24 mouse cellular contexts compared by ENCODE assay signal in the genomic region with DNA sequence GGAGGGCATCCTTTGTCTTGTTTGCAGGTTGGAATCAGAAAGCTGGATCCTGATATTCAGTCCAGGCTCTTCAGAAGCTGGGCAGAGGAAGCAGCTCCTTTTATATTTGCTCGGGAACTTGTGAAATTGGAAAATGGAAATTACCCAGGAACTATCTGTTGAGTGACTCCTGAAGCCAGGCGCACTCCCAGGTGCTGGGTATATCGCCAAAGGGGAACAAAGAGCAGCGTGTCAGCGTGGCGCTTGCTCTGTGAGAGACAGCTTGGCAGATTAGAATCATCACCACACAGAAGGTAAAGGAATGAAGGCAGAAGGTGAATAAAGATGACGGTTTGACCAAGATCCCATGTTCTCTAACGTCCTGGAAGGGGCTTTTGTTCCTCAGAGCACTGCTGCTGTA.
DNase-seq lines count a peak whose midpoint lies in the region; ATAC-seq and TF ChIP-seq lines count a peak whose summit lies in the region.
"Had no signal": no experiment of that assay in that cellular context is flagged by ENCODE, and none has a peak within 500 bp of the region (broad histone marks: within the 10 kb centered on the region; RNA-seq: fewer than 3 reads in every experiment).

No protein-coding gene starts in this region.

- no peaks in the 10 kb centered on the region for H3K36me3 ChIP-seq in hindbrain, embryonic 14.5 days (replicated peaks; ENCODE audit: control insufficient read depth, insufficient read depth)
- H3K36me3 ChIP-seq in midbrain, embryonic 14.5 days (ENCODE audit: control insufficient read depth, insufficient read depth, low read length), result no peaks in the 10 kb centered on the region
- H3K36me3 ChIP-seq: embryonic facial prominence, embryonic 15.5 days; intestine, embryonic 15.5 days; limb, embryonic 12.5 days; liver, embryonic 13.5 days had no signal

- no peak overlapping the region for H3K4me3 ChIP-seq in hindbrain, embryonic 14.5 days (replicated peaks; ENCODE audit: low read length)
- H3K4me3 ChIP-seq in midbrain, embryonic 14.5 days (replicated peaks; ENCODE audit: low read depth, low read length), result no peak overlapping the region
- H3K4me3 ChIP-seq: embryonic facial prominence, embryonic 15.5 days; intestine, embryonic 15.5 days; left cerebral cortex, adult 2 months; limb, embryonic 12.5 days; liver, embryonic 13.5 days; myocyte had no signal

- WGBS in hindbrain, embryonic 14.5 days, result 35% methylated on average over 8 of the region's 8 CpGs
- 36% methylated on average over 8 of the region's 8 CpGs for WGBS in midbrain, embryonic 14.5 days

- no peak for TF ChIP-seq POLR2A in brain, embryonic 14.5 days (IDR thresholded peaks at IDR 0.05; ENCODE audit: borderline replicate concordance, extremely low read depth, insufficient read depth, insufficient read length, poor library complexity, severe bottlenecking)

- ATAC-seq in hindbrain, embryonic 14.5 days (ENCODE audit: low FRiP score), result no peak
- no peak for ATAC-seq in midbrain, embryonic 14.5 days (ENCODE audit: low FRiP score, low TSS enrichment)
- ATAC-seq: intestine, embryonic 15.5 days had no signal

- no peak for TF ChIP-seq CTCF in brain, embryonic 14.5 days (IDR thresholded peaks at IDR 0.05; ENCODE audit: borderline replicate concordance, extremely low read depth, insufficient read depth, insufficient read length)

- H3K9me3 ChIP-seq in hindbrain, embryonic 14.5 days (ENCODE audit: control insufficient read depth, low read length), result no peaks in the 10 kb centered on the region
- H3K9me3 ChIP-seq in midbrain, embryonic 14.5 days (ENCODE audit: control insufficient read depth, low read length), result no peaks in the 10 kb centered on the region
- H3K9me3 ChIP-seq: embryonic facial prominence, embryonic 15.5 days; intestine, embryonic 15.5 days; limb, embryonic 12.5 days; liver, embryonic 13.5 days had no signal

- H3K9ac ChIP-seq in hindbrain, embryonic 14.5 days, result no peak overlapping the region
- H3K9ac ChIP-seq in midbrain, embryonic 14.5 days (replicated peaks; ENCODE audit: low read length), result no peak overlapping the region; the same call in 1 of the 2 replicates
- H3K9ac ChIP-seq: embryonic facial prominence, embryonic 15.5 days; intestine, embryonic 15.5 days; limb, embryonic 12.5 days; liver, embryonic 13.5 days; lung, embryonic 14.5 days had no signal

- DNase-seq in cerebellum, postnatal 10 days, result peak; percentile 42 to 61
- no peak for DNase-seq in cerebellum, postnatal 25 days
- peak; percentile 74 for DNase-seq in brain, embryonic 14.5 days (ENCODE audit: low read depth)
- DNase-seq in hindbrain, embryonic 14.5 days (ENCODE audit: low spot score), result no peak
- peak; percentile 58 for DNase-seq in midbrain, embryonic 14.5 days
- DNase-seq in cerebellum, adult 18-20 months, result no peak
- DNase-seq in gastrocnemius, adult 8-10 months (ENCODE audit: low spot score in 2 of 2), result no peak
- no peak for DNase-seq in urinary bladder, postnatal 36 days (ENCODE audit: low spot score in 2 of 2)
- DNase-seq: adrenal gland, adult 2 months; cerebellum, adult 9-11 months; heart, adult 18-20 months; heart, postnatal 36 days; kidney, adult 9 months; kidney, postnatal 36 days; layer of hippocampus, adult 9-11 months; liver, embryonic 13.5 days; lung, embryonic 14.5 days; lung, postnatal 36 days; retina, postnatal 1 day had no signal

- H3K27ac ChIP-seq in hindbrain, embryonic 14.5 days, result peak overlapping the region; percentile 55
- H3K27ac ChIP-seq in midbrain, embryonic 14.5 days (replicated peaks; ENCODE audit: low read depth, low read length), result peak overlapping the region; percentile 72
- H3K27ac ChIP-seq: embryonic facial prominence, embryonic 15.5 days; intestine, embryonic 15.5 days; left cerebral cortex, adult 2 months; limb, embryonic 12.5 days; liver, embryonic 13.5 days had no signal

- H3K27me3 ChIP-seq in hindbrain, embryonic 14.5 days (ENCODE audit: control insufficient read depth, insufficient read depth, low read length), result no peaks in the 10 kb centered on the region
- H3K27me3 ChIP-seq in midbrain, embryonic 14.5 days (ENCODE audit: control insufficient read depth, insufficient read depth, low read length), result no peaks in the 10 kb centered on the region
- H3K27me3 ChIP-seq: embryonic facial prominence, embryonic 15.5 days; intestine, embryonic 15.5 days; limb, embryonic 12.5 days; liver, embryonic 13.5 days had no signal

- no peak overlapping the region for H3K4me2 ChIP-seq in hindbrain, embryonic 14.5 days (replicated peaks)
- no peak overlapping the region for H3K4me2 ChIP-seq in midbrain, embryonic 14.5 days (ENCODE audit: low read length)
- H3K4me2 ChIP-seq: embryonic facial prominence, embryonic 15.5 days; intestine, embryonic 15.5 days; limb, embryonic 12.5 days; liver, embryonic 13.5 days; lung, embryonic 14.5 days had no signal

- H3K4me1 ChIP-seq in hindbrain, embryonic 14.5 days (replicated peaks; ENCODE audit: control insufficient read depth, insufficient read depth, low read length), result peaks cover 36% of the 10 kb centered on the region
- peaks cover 41% of the 10 kb centered on the region for H3K4me1 ChIP-seq in midbrain, embryonic 14.5 days (ENCODE audit: control insufficient read depth, insufficient read depth, low read length)
- H3K4me1 ChIP-seq: intestine, embryonic 15.5 days; liver, embryonic 13.5 days had no signal

Comparison
In these comparisons a context has a peak if more than half of its experiments do, and no peak if none do; other contexts are left out.
1. DNase-seq: peak in cerebellum, postnatal 10 days (2 of 2), brain, embryonic 14.5 days (single experiment) and midbrain, embryonic 14.5 days (single experiment); none in cerebellum, postnatal 25 days (0 of 2), hindbrain, embryonic 14.5 days (single experiment), cerebellum, adult 18-20 months (0 of 2), gastrocnemius, adult 8-10 months (0 of 2) and urinary bladder, postnatal 36 days (0 of 2).